Mouse (Mus musculus) brain, embryonic 14.5 days (tissue): ENCODE measurements at regions not wholly inside any gene's neighbourhood (a gene's known extent, or its start where the extent isn't known, plus 50 kb on each side); places are given as distances from the start of the nearest gene placed in this dataset.

Experiments
- DNase-seq: peaks from one replicate; pipeline ENCODE4 v3.0.0-alpha.2; 2011; ENCODE audit warnings: low read depth
- CTCF ChIP-seq: fragments of 200-500 bp; IDR thresholded peaks from 2 replicates; pipeline ENCODE4 v1.5.1; 2012; ENCODE audit warnings: inconsistent platforms, mild to moderate bottlenecking, moderate library complexity, borderline replicate concordance; ENCODE audit not compliant: insufficient read depth, insufficient read length; ENCODE audit errors: extremely low read depth
- POLR2A ChIP-seq: fragments of 200-500 bp; IDR thresholded peaks from 2 replicates; pipeline ENCODE4 v1.6.1; 2012; ENCODE audit warnings: mild to moderate bottlenecking, inconsistent platforms, borderline replicate concordance; ENCODE audit not compliant: poor library complexity, insufficient read depth, insufficient read length, severe bottlenecking; ENCODE audit errors: extremely low read depth

DNA sequence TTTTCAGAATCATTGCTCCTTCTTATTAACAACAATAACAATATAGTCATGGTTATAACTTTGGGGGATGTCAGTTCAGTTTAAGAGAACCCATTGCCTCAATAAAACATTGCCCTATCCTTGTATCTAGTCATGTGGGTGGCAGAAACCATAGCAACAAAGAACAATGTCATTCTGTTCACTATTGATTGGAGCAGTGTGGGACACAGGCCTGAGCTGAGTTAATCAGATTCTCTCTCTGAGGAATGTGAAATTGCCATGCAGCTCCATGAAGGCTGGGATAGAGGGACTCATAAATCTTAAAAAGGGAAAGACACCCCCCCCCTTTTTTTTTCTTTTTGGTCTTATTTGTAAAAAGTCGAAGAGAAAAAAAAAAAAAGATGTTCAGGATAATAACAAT lies 165.4 kb upstream of the Pet2 start:
- TF ChIP-seq CTCF (no peak), POLR2A (no peak)
- DNase-seq: peak; percentile 35

DNA sequence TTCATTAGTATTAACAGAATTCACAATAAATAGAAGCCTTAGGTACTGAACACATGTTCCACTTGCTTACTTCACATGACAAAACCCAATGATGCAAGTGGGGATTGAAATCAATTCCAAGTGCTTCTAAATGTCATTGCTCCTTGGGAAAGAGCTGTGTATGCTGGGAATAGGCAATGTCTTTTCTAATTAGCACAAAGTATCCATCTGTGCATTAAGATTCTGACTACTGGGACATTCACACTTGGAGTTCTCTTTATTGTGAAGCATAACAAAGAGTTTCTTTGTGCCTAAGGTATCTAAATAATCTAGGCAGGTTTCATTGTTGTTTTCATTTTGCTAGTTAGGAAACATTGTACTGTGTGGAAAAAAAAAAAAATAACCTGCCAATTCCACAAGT lies 149.8 kb upstream of the Pet2 start:
- TF ChIP-seq CTCF: no peak
- TF ChIP-seq POLR2A: no peak
- DNase-seq: peak; percentile 61
